Mouse (Mus musculus) forebrain, postnatal 0 days (tissue): ENCODE measurements at regions not wholly inside any gene's neighbourhood (a gene's known extent, or its start where the extent isn't known, plus 50 kb on each side); places are given as distances from the start of the nearest gene placed in this dataset.

Source experiments
- ATAC-seq: fragments of 200-750 bp; cut with Nextera tagmentation; 2 replicates; pipeline ENCODE4 v1.8.0; 2017; ENCODE audit warnings: mild to moderate bottlenecking, moderate library complexity
- DNase-seq: peaks from one replicate; pipeline ENCODE4 v3.0.0-alpha.2; 2015
- H3K27ac ChIP-seq: fragments of 300-500 bp; sonication (generic); 2 replicates; pipeline ENCODE4 v1.5.1; 2014; ENCODE audit warnings: low read depth, mild to moderate bottlenecking, antibody characterized with exemption, low read length, moderate library complexity, mixed read lengths
- H3K27me3 ChIP-seq: fragments of 300-500 bp; sonication (generic); 2 replicates; pipeline ENCODE4 v1.6.1; 2014; ENCODE audit warnings: mild to moderate bottlenecking, low read length, mixed read lengths; ENCODE audit not compliant: insufficient read depth
- H3K36me3 ChIP-seq: fragments of 300-500 bp; sonication (generic); 2 replicates; pipeline ENCODE4 v1.6.1; 2014; ENCODE audit warnings: mild to moderate bottlenecking, moderate library complexity; ENCODE audit not compliant: insufficient read depth
- H3K4me1 ChIP-seq: fragments of 300-500 bp; sonication (generic); 2 replicates; pipeline ENCODE4 v1.6.1; 2014; ENCODE audit warnings: antibody characterized with exemption; ENCODE audit not compliant: insufficient read depth
- H3K4me2 ChIP-seq: fragments of 300-500 bp; sonication (generic); 2 replicates; pipeline ENCODE4 v1.6.1; 2014; ENCODE audit warnings: low read depth, mild to moderate bottlenecking, moderate library complexity
- H3K4me3 ChIP-seq: fragments of 300-500 bp; sonication (generic); 2 replicates; pipeline ENCODE4 v1.5.1; 2014; ENCODE audit warnings: low read depth, low read length, mixed read lengths
- H3K9ac ChIP-seq: fragments of 300-500 bp; sonication (generic); 2 replicates; pipeline ENCODE4 v1.6.1; 2014; ENCODE audit warnings: mild to moderate bottlenecking
- H3K9me3 ChIP-seq: fragments of 300-500 bp; sonication (generic); 2 replicates; pipeline ENCODE4 v1.6.1; 2016; ENCODE audit warnings: low read length
- CTCF ChIP-seq: sonication (generic); IDR thresholded peaks from 2 replicates; pipeline ENCODE4 v1.5.1; 2016; ENCODE audit warnings: antibody characterized with exemption, control low read depth, low read depth
- WGBS: fragments of 180-500 bp; shearing (Covaris S2); extraction: QIAGEN DNeasy Blood & Tissue Kit; methylation state at CpG from one replicate; pipeline ENCODE4 v1.1.7; 2014; 5-methylcytosine and 5-hydroxymethylcytosine counted together

DNA sequence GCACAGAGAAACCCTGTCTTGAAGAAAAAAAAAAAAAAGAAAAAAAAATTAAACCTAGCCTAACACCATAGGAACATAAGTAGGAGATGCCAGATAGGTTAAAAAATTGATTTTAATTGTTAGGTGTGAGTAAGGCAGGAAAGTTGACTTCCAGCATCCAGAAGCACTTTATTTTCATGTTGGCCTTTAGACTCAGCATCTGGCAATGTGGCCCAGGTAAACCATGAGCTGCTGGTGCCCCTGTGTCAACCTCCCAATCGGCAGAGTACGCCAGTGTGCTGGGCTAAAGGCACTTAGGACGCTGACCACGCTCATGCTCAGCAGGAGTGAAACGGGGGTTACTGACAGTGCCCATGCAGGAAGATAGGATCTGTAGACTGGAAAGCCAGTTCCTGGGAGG lies 152.8 kb upstream of the Otx2 start:
- WGBS: 64% methylated on average over 5 of the region's 5 CpGs
- Histone ChIP-seq H3K9me3 (no peaks in the 10 kb centered on the region), H3K36me3 (no peaks in the 10 kb centered on the region), H3K4me2 (no peak overlapping the region), H3K4me3 (no peak overlapping the region), H3K27me3 (no peaks in the 10 kb centered on the region), H3K4me1 (no peaks in the 10 kb centered on the region), H3K27ac (no peak overlapping the region), H3K9ac (no peak overlapping the region)
- TF ChIP-seq CTCF: no peak
- no peak for DNase-seq
- ATAC-seq: no peak

DNA sequence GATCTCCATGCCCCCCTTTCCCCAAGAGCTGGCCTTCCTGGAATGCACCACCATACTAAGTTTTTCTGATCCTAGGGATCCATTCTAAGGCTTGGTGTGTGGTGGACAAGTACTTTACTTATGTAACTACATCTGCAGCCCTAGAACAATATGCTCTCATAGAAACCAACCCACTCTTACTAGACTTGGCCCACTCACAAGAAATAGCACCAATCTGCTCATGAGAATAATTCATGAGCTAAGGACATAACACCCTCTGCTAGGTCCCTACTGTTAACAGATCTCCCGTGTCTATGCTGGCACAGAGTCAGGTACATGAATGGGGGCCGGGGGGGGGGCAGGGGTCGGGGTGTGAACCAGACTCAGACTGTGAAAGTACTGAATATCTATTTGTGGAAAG lies 150.8 kb upstream of the Otx2 start:
- Histone ChIP-seq H3K4me1 (no peaks in the 10 kb centered on the region), H3K4me2 (no peak overlapping the region), H3K36me3 (no peaks in the 10 kb centered on the region), H3K27me3 (no peaks in the 10 kb centered on the region), H3K9ac (no peak overlapping the region), H3K27ac (no peak overlapping the region), H3K4me3 (no peak overlapping the region), H3K9me3 (no peaks in the 10 kb centered on the region)
- ATAC-seq (no peak), DNase-seq (no peak)
- no peak for TF ChIP-seq CTCF
- WGBS: 36% methylated on average over 3 of the region's 3 CpGs

- no peak for TF ChIP-seq CTCF
- H3K36me3 ChIP-seq: no peaks in the 10 kb centered on the region
- H3K9me3 ChIP-seq: no peaks in the 10 kb centered on the region
- no peak overlapping the region for H3K4me3 ChIP-seq
- H3K9ac ChIP-seq: no peak overlapping the region
- 80% methylated on average over 3 of the region's 3 CpGs for WGBS
- peaks cover 6% of the 10 kb centered on the region; the same call in 1 of the 2 replicates for H3K4me1 ChIP-seq
- no peaks in the 10 kb centered on the region; the same call in 1 of the 2 replicates for H3K27me3 ChIP-seq
- H3K4me2 ChIP-seq: no peak overlapping the region
- no peak for ATAC-seq
- DNase-seq: no peak
- no peak overlapping the region for H3K27ac ChIP-seq
Measured at GRCm38 (mm10) chr14:48815941-48816340, 142.3 kb upstream of the Otx2 start.

- no peaks in the 10 kb centered on the region for H3K36me3 ChIP-seq
- 8% methylated on average over 8 of the region's 8 CpGs for WGBS
- H3K4me1 ChIP-seq: peaks cover 6% of the 10 kb centered on the region; the same call in 1 of the 2 replicates
- H3K27ac ChIP-seq: no peak overlapping the region
- no peaks in the 10 kb centered on the region for H3K9me3 ChIP-seq
- no peak for ATAC-seq
- no peak overlapping the region for H3K4me2 ChIP-seq
- H3K9ac ChIP-seq: no peak overlapping the region
- TF ChIP-seq CTCF: no peak
- H3K4me3 ChIP-seq: no peak overlapping the region
- no peak for DNase-seq
- no peaks in the 10 kb centered on the region; the same call in 1 of the 2 replicates for H3K27me3 ChIP-seq
Measured at GRCm38 (mm10) chr14:48815231-48815728, 141.7 kb upstream of the Otx2 start.

- no peak for TF ChIP-seq CTCF
- no peak overlapping the region for H3K4me2 ChIP-seq
- DNase-seq (peak; percentile 48), ATAC-seq (no peak)
- peaks cover 6% of the 10 kb centered on the region; the same call in 1 of the 2 replicates for H3K4me1 ChIP-seq
- 20% methylated on average over 11 of the region's 11 CpGs for WGBS
- H3K27ac ChIP-seq: no peak overlapping the region
- H3K4me3 ChIP-seq: no peak overlapping the region
- H3K9ac ChIP-seq: no peak overlapping the region
- H3K27me3 ChIP-seq: no peaks in the 10 kb centered on the region; the same call in 1 of the 2 replicates
- no peaks in the 10 kb centered on the region for H3K9me3 ChIP-seq
- no peaks in the 10 kb centered on the region for H3K36me3 ChIP-seq
Measured at GRCm38 (mm10) chr14:48812741-48813495, 139.3 kb upstream of the Otx2 start.

GRCm38 (mm10) chr14:48804098-48804497 lies 130.5 kb upstream of the Otx2 start:
- Histone ChIP-seq H3K4me3 (no peak overlapping the region), H3K9ac (no peak overlapping the region), H3K27me3 (no peaks in the 10 kb centered on the region), H3K4me2 (no peak overlapping the region), H3K9me3 (no peaks in the 10 kb centered on the region), H3K36me3 (no peaks in the 10 kb centered on the region), H3K27ac (no peak overlapping the region), H3K4me1 (no peaks in the 10 kb centered on the region)
- DNase-seq: no peak
- no peak for ATAC-seq
- WGBS: 96% methylated on average over 4 of the region's 4 CpGs
- TF ChIP-seq CTCF: no peak

GRCm38 (mm10) chr14:48801283-48801682 lies 127.7 kb upstream of the Otx2 start:
- no peaks in the 10 kb centered on the region for H3K4me1 ChIP-seq
- DNase-seq (peak; percentile 6), ATAC-seq (no peak; the same call in 1 of the 2 replicates)
- 0 out of 2 replicates have a peak overlapping the region, but pooled peaks have one; percentile 13 for H3K4me2 ChIP-seq
- H3K36me3 ChIP-seq: no peaks in the 10 kb centered on the region
- H3K27me3 ChIP-seq: peaks cover 5% of the 10 kb centered on the region; the same call in 1 of the 2 replicates
- no peak overlapping the region for H3K4me3 ChIP-seq
- WGBS: 32% methylated on average over 14 of the region's 14 CpGs
- no peak overlapping the region for H3K27ac ChIP-seq
- no peak for TF ChIP-seq CTCF
- no peaks in the 10 kb centered on the region for H3K9me3 ChIP-seq
- H3K9ac ChIP-seq: no peak overlapping the region
